Mouse (Mus musculus) hindbrain, embryonic 11.5 days (tissue): Measurements from ENCODE around the gene Wfdc3. TPM values are rescaled to one million over a fixed set of nuclear protein-coding genes. Genes with fewer than 3 reads are reported as not detected.

Experiments
- ATAC-seq: fragments of 200-750 bp; cut with Nextera tagmentation; 2 replicates; pipeline ENCODE4 v1.8.0; 2017; ENCODE audit warnings: mild to moderate bottlenecking, moderate TSS enrichment, moderate library complexity; ENCODE audit not compliant: low FRiP score
- DNase-seq: peaks from one replicate; pipeline ENCODE4 v3.0.0-alpha.2; 2015; ENCODE audit warnings: low spot score
- H3K27ac ChIP-seq: fragments of 300-500 bp; sonication (generic); 2 replicates; pipeline ENCODE4 v1.5.1; 2014; ENCODE audit warnings: mild to moderate bottlenecking, low read depth, low read length
- H3K27me3 ChIP-seq: fragments of 300-500 bp; sonication (generic); 2 replicates; pipeline ENCODE4 v1.6.1; 2014; ENCODE audit warnings: mild to moderate bottlenecking, low read length, moderate library complexity, mixed read lengths; ENCODE audit not compliant: control insufficient read depth, insufficient read depth
- H3K36me3 ChIP-seq: fragments of 300-500 bp; sonication (generic); 2 replicates; pipeline ENCODE4 v1.6.1; 2014; ENCODE audit warnings: mild to moderate bottlenecking, low read length, moderate library complexity, mixed read lengths; ENCODE audit not compliant: control insufficient read depth, insufficient read depth
- H3K4me1 ChIP-seq: fragments of 300-500 bp; sonication (generic); replicated peaks from 2 replicates; pipeline ENCODE4 v1.6.1; 2014; ENCODE audit warnings: low read length, mixed read lengths; ENCODE audit not compliant: control insufficient read depth, insufficient read depth
- H3K4me2 ChIP-seq: fragments of 300-500 bp; sonication (generic); replicated peaks from 2 replicates; pipeline ENCODE4 v1.6.1; 2014; ENCODE audit warnings: mild to moderate bottlenecking, low read depth, low read length
- H3K4me3 ChIP-seq: fragments of 300-500 bp; sonication (generic); 2 replicates; pipeline ENCODE4 v1.5.1; 2014; ENCODE audit warnings: low read depth, low read length
- H3K9ac ChIP-seq: fragments of 300-500 bp; sonication (generic); 2 replicates; pipeline ENCODE4 v1.6.1; 2014; ENCODE audit warnings: low read depth, low read length
- H3K9me3 ChIP-seq: fragments of 300-500 bp; sonication (generic); 2 replicates; pipeline ENCODE4 v1.6.1; 2016; ENCODE audit warnings: low read length; ENCODE audit not compliant: control insufficient read depth
- WGBS: fragments of 180-500 bp; shearing (Covaris S2); extraction: QIAGEN DNeasy Blood & Tissue Kit; methylation state at CpG from one replicate; pipeline ENCODE4 v1.1.7; 2014; 5-methylcytosine and 5-hydroxymethylcytosine counted together
- polyA plus RNA-seq: library from polyadenylated mRNA; unstranded; fragments of >200 nt; fragmentation: Nextera tagmentation; extraction: Ambion mirVana; gene quantifications from 2 replicates; pipeline ENCODE4 v1.2.1, GENCODE M21; 2014

The Wfdc3 gene
- polyA plus RNA-seq, 1 experiment from 2014 or later, result 1.0 TPM

- H3K9ac ChIP-seq, result no peak within 1 kb of the TSS
- H3K27ac ChIP-seq, result no peak within 1 kb of the TSS
- 79% methylated on average over 6 of the region's 6 CpGs for whole genome bisulfite sequencing
- no peaks in the 10 kb centered on the region for H3K36me3 ChIP-seq
- ATAC-seq, result no peak
- no peaks in the 10 kb centered on the region for H3K27me3 ChIP-seq
- no peak within 1 kb of the TSS for H3K4me3 ChIP-seq
- no peak for DNase-seq
- H3K4me1 ChIP-seq, result no peaks in the 10 kb centered on the region
- H3K9me3 ChIP-seq, result no peaks in the 10 kb centered on the region
- no peak within 1 kb of the TSS for H3K4me2 ChIP-seq
These were observed 30.7 kb downstream of the Wfdc3 start, which contains the start of gene Spint5 for GRCm38 (mm10) chr2:164715005-164715404. Gene Spint5, plus strand, starts transcription at chr2:164715305.

GRCm38 (mm10) chr2:164705991-164706390 lies 39.7 kb downstream of the Wfdc3 start:
- H3K4me3 ChIP-seq, result no peak overlapping the region
- H3K27ac ChIP-seq, result no peak overlapping the region
- DNase-seq (no peak), ATAC-seq (no peak)
- H3K4me2 ChIP-seq, result no peak overlapping the region
- 90% methylated on average over 14 of the region's 14 CpGs for WGBS
- no peaks in the 10 kb centered on the region for H3K9me3 ChIP-seq
- no peaks in the 10 kb centered on the region for H3K36me3 ChIP-seq
- H3K4me1 ChIP-seq, result no peaks in the 10 kb centered on the region
- H3K27me3 ChIP-seq, result no peaks in the 10 kb centered on the region
- no peak overlapping the region for H3K9ac ChIP-seq

GRCm38 (mm10) chr2:164705328-164705727 lies 40.4 kb downstream of the Wfdc3 start:
- H3K9me3 ChIP-seq, result no peaks in the 10 kb centered on the region
- H3K4me2 ChIP-seq, result no peak overlapping the region
- H3K27me3 ChIP-seq, result no peaks in the 10 kb centered on the region
- H3K36me3 ChIP-seq, result no peaks in the 10 kb centered on the region
- no peak overlapping the region for H3K4me3 ChIP-seq
- no peak for DNase-seq
- no peaks in the 10 kb centered on the region for H3K4me1 ChIP-seq
- 87% methylated on average over 6 of the region's 6 CpGs for WGBS
- H3K9ac ChIP-seq, result no peak overlapping the region
- H3K27ac ChIP-seq, result no peak overlapping the region
- ATAC-seq, result no peak

GRCm38 (mm10) chr2:164704235-164704634 lies 41.5 kb downstream of the Wfdc3 start:
- no peak overlapping the region for H3K9ac ChIP-seq
- 86% methylated on average over 5 of the region's 5 CpGs for WGBS
- H3K4me1 ChIP-seq, result no peaks in the 10 kb centered on the region
- no peaks in the 10 kb centered on the region for H3K36me3 ChIP-seq
- no peaks in the 10 kb centered on the region for H3K27me3 ChIP-seq
- no peak overlapping the region for H3K4me3 ChIP-seq
- no peak for ATAC-seq
- H3K27ac ChIP-seq, result no peak overlapping the region
- DNase-seq, result no peak
- H3K9me3 ChIP-seq, result no peaks in the 10 kb centered on the region
- no peak overlapping the region for H3K4me2 ChIP-seq

- H3K27me3 ChIP-seq, result no peaks in the 10 kb centered on the region
- no peak overlapping the region for H3K27ac ChIP-seq
- H3K9ac ChIP-seq, result no peak overlapping the region
- 88% methylated on average over 5 of the region's 5 CpGs for WGBS
- H3K4me2 ChIP-seq, result no peak overlapping the region
- no peaks in the 10 kb centered on the region for H3K9me3 ChIP-seq
- no peaks in the 10 kb centered on the region for H3K4me1 ChIP-seq
- no peak for DNase-seq
- ATAC-seq, result no peak
- no peaks in the 10 kb centered on the region for H3K36me3 ChIP-seq
- no peak overlapping the region for H3K4me3 ChIP-seq
These were observed 44.0 kb downstream of the Wfdc3 start for GRCm38 (mm10) chr2:164701761-164702160.

GRCm38 (mm10) chr2:164700959-164701358 lies 44.8 kb downstream of the Wfdc3 start:
- Histone ChIP-seq H3K4me1 (no peaks in the 10 kb centered on the region), H3K9me3 (no peaks in the 10 kb centered on the region), H3K27ac (no peak overlapping the region), H3K27me3 (no peaks in the 10 kb centered on the region), H3K4me3 (no peak overlapping the region), H3K4me2 (no peak overlapping the region), H3K36me3 (no peaks in the 10 kb centered on the region), H3K9ac (no peak overlapping the region)
- WGBS, result 84% methylated on average over 5 of the region's 5 CpGs
- no peak for ATAC-seq
- no peak for DNase-seq

- ATAC-seq (no peak), DNase-seq (no peak)
- 76% methylated on average over 4 of the region's 4 CpGs for WGBS
- Histone ChIP-seq H3K36me3 (no peaks in the 10 kb centered on the region), H3K4me1 (no peaks in the 10 kb centered on the region), H3K4me3 (no peak within 1 kb of the TSS), H3K4me2 (no peak within 1 kb of the TSS), H3K9me3 (no peaks in the 10 kb centered on the region), H3K27me3 (no peaks in the 10 kb centered on the region), H3K9ac (no peak within 1 kb of the TSS), H3K27ac (no peak within 1 kb of the TSS)
These were observed 47.5 kb downstream of the Wfdc3 start, which contains the start of gene Spint4 for GRCm38 (mm10) chr2:164698201-164698600. Gene Spint4, plus strand, starts transcription at chr2:164698501.

- no peaks in the 10 kb centered on the region for H3K36me3 ChIP-seq
- DNase-seq (no peak), ATAC-seq (no peak)
- no peaks in the 10 kb centered on the region for H3K27me3 ChIP-seq
- H3K9me3 ChIP-seq, result no peaks in the 10 kb centered on the region
- no peaks in the 10 kb centered on the region for H3K4me1 ChIP-seq
- WGBS, result 76% methylated on average over 3 of the region's 3 CpGs
- no peak within 1 kb of the TSS for H3K4me3 ChIP-seq
- no peak within 1 kb of the TSS for H3K27ac ChIP-seq
- H3K4me2 ChIP-seq, result no peak within 1 kb of the TSS
- no peak within 1 kb of the TSS for H3K9ac ChIP-seq
These were observed 60.9 kb downstream of the Wfdc3 start, which contains the start of gene Wfdc13 for GRCm38 (mm10) chr2:164684807-164685206. Gene Wfdc13, plus strand, starts transcription at chr2:164685107.
